Mouse (Mus musculus) kidney, adult 2 months (tissue): Measurements from ENCODE around the gene Smarce1. TPM values are rescaled to one million over a fixed set of nuclear protein-coding genes. Genes with fewer than 3 reads are reported as not detected.

Experiments
- DNase-seq: peaks from one replicate; pipeline ENCODE4 v3.0.0; 2021
- H3K27ac ChIP-seq: fragments of 200-500 bp; 2 replicates; pipeline ENCODE4 v1.5.1; 2012; ENCODE audit warnings: low read depth, low read length, control low read depth, inconsistent platforms; ENCODE audit not compliant: insufficient read depth
- H3K27me3 ChIP-seq: fragments of 200-500 bp; replicated peaks from 2 replicates; pipeline ENCODE4 v1.6.1; 2012; ENCODE audit warnings: mild to moderate bottlenecking, moderate library complexity, low read length, inconsistent platforms; ENCODE audit not compliant: control insufficient read depth, insufficient read depth
- H3K36me3 ChIP-seq: fragments of 200-500 bp; 2 replicates; pipeline ENCODE4 v1.6.1; 2012; ENCODE audit warnings: mild to moderate bottlenecking, moderate library complexity, low read length, inconsistent platforms; ENCODE audit not compliant: control insufficient read depth, insufficient read depth
- H3K4me1 ChIP-seq: fragments of 200-500 bp; 2 replicates; pipeline ENCODE4 v1.6.1; 2011; ENCODE audit warnings: low read length; ENCODE audit not compliant: control insufficient read depth, insufficient read depth
- H3K4me3 ChIP-seq: fragments of 200-500 bp; 2 replicates; pipeline ENCODE4 v1.5.1; 2011; ENCODE audit warnings: mild to moderate bottlenecking, low read depth, low read length, control low read depth; ENCODE audit not compliant: insufficient read depth
- CTCF ChIP-seq: fragments of 200-500 bp; conservative IDR thresholded peaks from 2 replicates; pipeline ENCODE4 v1.5.1; 2011; ENCODE audit warnings: low read depth, mild to moderate bottlenecking, control low read depth, low read length, moderate library complexity, mixed read lengths; ENCODE audit not compliant: insufficient read depth, insufficient read length
- POLR2A ChIP-seq: fragments of 200-500 bp; IDR thresholded peaks from one replicate; pipeline ENCODE4 v1.6.1; 2011; ENCODE audit warnings: low read depth, low read length, control low read depth
- WGBS: fragments of 180-500 bp; shearing (Covaris S2); methylation state at CpG from one replicate; pipeline ENCODE4 v1.1.7; 2018; 5-methylcytosine and 5-hydroxymethylcytosine counted together
- polyA plus RNA-seq: library from polyadenylated mRNA; depleted of rRNA; stranded (reverse); fragments of >200 nt; gene quantifications from 2 replicates; pipeline ENCODE4 v1.2.3, GENCODE M21; 2012; rRNA removed

Gene Smarce1
- polyA plus RNA-seq: 16.6 and 18.6 TPM in 2 replicates

GRCm38 (mm10) chr11:99230261-99231048 is at the start of gene Smarce1:
Smarce1 (minus strand) TSS chr11:99231017.
- under 1% methylated on average over 87 of the region's 87 CpGs for WGBS
- no peaks in the 10 kb centered on the region for H3K36me3 ChIP-seq
- peak within 1 kb of the TSS; percentile 99 for H3K4me3 ChIP-seq
- H3K4me1 ChIP-seq: no peaks in the 10 kb centered on the region
- TF ChIP-seq CTCF: no peak
- no peaks in the 10 kb centered on the region for H3K27me3 ChIP-seq
- H3K27ac ChIP-seq: peak within 1 kb of the TSS; percentile 81
- peak; percentile 85 for DNase-seq

DNA sequence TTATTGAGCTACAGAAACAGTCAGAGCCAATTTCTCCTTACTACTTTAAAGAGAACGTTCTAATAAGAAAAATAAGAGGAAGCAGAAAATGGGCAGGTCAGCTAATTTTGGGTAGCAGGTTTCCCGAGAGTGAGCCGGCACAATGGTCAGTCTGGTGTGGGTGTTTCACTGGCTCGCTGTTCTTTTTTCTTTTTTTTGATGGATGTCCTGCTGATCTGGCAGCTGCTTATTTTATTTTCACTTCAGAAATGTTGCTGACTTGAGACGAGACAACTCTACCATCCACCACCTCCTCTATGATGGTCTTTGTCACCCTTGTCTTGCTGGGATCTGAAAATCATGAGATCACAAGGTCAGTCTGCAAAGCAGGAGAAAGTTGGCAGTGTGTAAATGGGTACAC is 49.2 kb upstream of the Smarce1 start:
- Histone ChIP-seq H3K27ac (no peak overlapping the region), H3K27me3 (no peaks in the 10 kb centered on the region; the same call in 1 of the 2 replicates), H3K4me3 (no peak overlapping the region), H3K36me3 (no peaks in the 10 kb centered on the region), H3K4me1 (no peaks in the 10 kb centered on the region)
- WGBS: 60% methylated on average over 5 of the region's 5 CpGs
- TF ChIP-seq CTCF (no peak), POLR2A (no peak)
- DNase-seq: no peak

GRCm38 (mm10) chr11:99276786-99277185 is 46.0 kb upstream of the Smarce1 start:
- Histone ChIP-seq H3K27me3 (no peaks in the 10 kb centered on the region; the same call in 1 of the 2 replicates), H3K4me3 (no peak overlapping the region), H3K36me3 (no peaks in the 10 kb centered on the region), H3K4me1 (no peaks in the 10 kb centered on the region), H3K27ac (no peak overlapping the region)
- TF ChIP-seq POLR2A (no peak), CTCF (no peak)
- WGBS: 32% methylated on average over 7 of the region's 7 CpGs
- DNase-seq: no peak

DNA sequence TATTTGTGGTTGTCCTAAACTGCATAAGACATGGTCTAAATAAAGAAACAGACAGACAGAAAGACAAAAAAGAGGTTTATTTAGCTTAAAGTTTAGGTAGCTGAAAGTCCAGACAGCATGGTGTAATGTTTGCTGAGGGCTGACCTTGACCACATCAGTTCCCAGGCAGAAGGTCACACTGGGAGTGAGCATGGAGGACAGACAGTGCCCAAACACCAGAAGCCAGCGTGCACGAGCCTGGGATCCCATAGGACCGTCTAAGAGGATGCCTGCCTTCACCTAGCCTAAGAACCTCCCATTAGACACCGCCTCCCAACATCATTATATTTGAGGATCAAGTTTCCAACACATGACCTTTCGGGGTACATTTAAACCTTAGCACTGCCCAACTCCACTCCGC is 44.8 kb upstream of the Smarce1 start:
- Histone ChIP-seq H3K27ac (no peak overlapping the region), H3K27me3 (no peaks in the 10 kb centered on the region; the same call in 1 of the 2 replicates), H3K4me1 (no peaks in the 10 kb centered on the region), H3K4me3 (no peak overlapping the region), H3K36me3 (no peaks in the 10 kb centered on the region)
- no peak for DNase-seq
- TF ChIP-seq POLR2A (no peak), CTCF (no peak)
- WGBS: 62% methylated on average over 6 of the region's 6 CpGs

GRCm38 (mm10) chr11:99272721-99273120 is 41.9 kb upstream of the Smarce1 start:
- no peak for DNase-seq
- Histone ChIP-seq H3K36me3 (no peaks in the 10 kb centered on the region), H3K4me3 (no peak overlapping the region), H3K27ac (no peak overlapping the region), H3K4me1 (no peaks in the 10 kb centered on the region), H3K27me3 (no peaks in the 10 kb centered on the region)
- 93% methylated on average over 4 of the region's 4 CpGs for WGBS
- no peak for TF ChIP-seq CTCF
- TF ChIP-seq POLR2A: no peak

GRCm38 (mm10) chr11:99269192-99269591 is 38.4 kb upstream of the Smarce1 start:
- WGBS: 73% methylated on average over 7 of the region's 7 CpGs
- no peaks in the 10 kb centered on the region for H3K27me3 ChIP-seq
- no peaks in the 10 kb centered on the region for H3K4me1 ChIP-seq
- no peak overlapping the region for H3K4me3 ChIP-seq
- H3K27ac ChIP-seq: no peak overlapping the region
- H3K36me3 ChIP-seq: no peaks in the 10 kb centered on the region
- no peak for DNase-seq
- TF ChIP-seq POLR2A: no peak
- no peak for TF ChIP-seq CTCF

DNA sequence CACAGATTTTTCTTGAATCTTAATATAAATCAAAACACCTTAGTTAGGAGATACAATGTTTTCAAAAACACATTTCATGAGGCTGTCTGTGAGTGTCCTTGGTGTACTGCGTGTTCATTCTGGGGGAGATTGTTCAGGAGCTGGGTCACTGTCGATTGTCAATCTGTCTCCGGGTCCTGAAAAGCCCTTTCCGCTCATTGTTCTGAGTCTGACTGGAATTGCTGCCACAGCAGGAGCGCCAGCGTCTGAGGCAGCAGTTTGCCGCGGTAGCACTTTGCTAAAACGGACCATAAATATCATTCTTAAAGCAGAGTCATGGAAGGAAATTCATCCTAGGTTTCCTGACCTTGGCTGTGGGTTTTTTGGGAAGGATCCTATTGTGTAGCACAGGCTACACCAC is 35.0 kb upstream of the Smarce1 start:
- Histone ChIP-seq H3K4me3 (no peak overlapping the region), H3K4me1 (no peaks in the 10 kb centered on the region), H3K27ac (peak overlapping the region; percentile 65; the same call in 1 of the 2 replicates), H3K36me3 (no peaks in the 10 kb centered on the region), H3K27me3 (no peaks in the 10 kb centered on the region)
- 41% methylated on average over 9 of the region's 9 CpGs for WGBS
- TF ChIP-seq CTCF: no peak
- no peak for TF ChIP-seq POLR2A
- peak; percentile 68 for DNase-seq
